In genomic region chr5:122653446-122654267, GRCm38 (mm10) we compare ENCODE assay signal across 8 mouse cellular contexts. TPM values are rescaled to one million over a fixed set of nuclear protein-coding genes. Genes with fewer than 3 reads are reported as not detected.
DNase-seq lines count a peak whose midpoint lies in the region; ATAC-seq and TF ChIP-seq lines count a peak whose summit lies in the region.

No protein-coding gene starts in this region.

- no peaks in the 10 kb centered on the region for H3K27me3 ChIP-seq in heart, embryonic 12.5 days (replicated peaks)
- H3K27me3 ChIP-seq in spleen, adult 2 months (ENCODE audit: control insufficient read depth, insufficient read depth, low read length) = no peaks in the 10 kb centered on the region
- H3K27me3 ChIP-seq in limb, embryonic 10.5 days (ENCODE audit: low read depth, poor library complexity, severe bottlenecking) = no peaks in the 10 kb centered on the region

- H3K36me3 ChIP-seq in heart, embryonic 12.5 days = no peaks in the 10 kb centered on the region
- no peaks in the 10 kb centered on the region for H3K36me3 ChIP-seq in spleen, adult 2 months (ENCODE audit: control insufficient read depth, insufficient read depth, low read length)
- no peaks in the 10 kb centered on the region for H3K36me3 ChIP-seq in limb, embryonic 10.5 days

- no peak for DNase-seq in heart, postnatal 14 days
- DNase-seq in spleen, adult 2 months (ENCODE audit: low read depth in 1 of 2, low spot score in 2 of 2) = peak; percentile 7 to 54
- DNase-seq in spleen, adult 12 weeks (ENCODE audit: low spot score) = no peak
- peak; percentile 54 for DNase-seq in fibroblast of lung, adult 2 months (ENCODE audit: low read depth)
- DNase-seq in limb, embryonic 10.5 days (ENCODE audit: low spot score) = no peak
- DNase-seq in gastrocnemius, postnatal 4 days (ENCODE audit: low spot score in 2 of 2) = no peak

- no peak; the same call in 1 of the 2 replicates for ATAC-seq in heart, embryonic 12.5 days (ENCODE audit: insufficient number of reproducible peaks, low FRiP score)

- H3K4me3 ChIP-seq in heart, embryonic 12.5 days = no peak overlapping the region
- H3K4me3 ChIP-seq in spleen, adult 2 months (ENCODE audit: extremely low read depth, insufficient read depth, insufficient read length) = peak overlapping the region; percentile 37; the same call in 1 of the 2 replicates
- no peak overlapping the region for H3K4me3 ChIP-seq in limb, embryonic 10.5 days
- no peak overlapping the region for H3K4me3 ChIP-seq in olfactory bulb, adult 2 months (ENCODE audit: insufficient read depth, low read depth, low read length)

- 60% methylated on average over 15 of the region's 15 CpGs for WGBS in heart, embryonic 12.5 days
- 22% methylated on average over 15 of the region's 15 CpGs for WGBS in spleen, adult 2 months
- WGBS in limb, embryonic 10.5 days = 59% methylated on average over 15 of the region's 15 CpGs
- WGBS in olfactory bulb, adult 2 months = 37% methylated on average over 15 of the region's 15 CpGs

- TF ChIP-seq CTCF in spleen, adult 2 months (IDR thresholded peaks at IDR 0.05; ENCODE audit: extremely low read depth, insufficient read depth, insufficient read length, insufficient replicate concordance) = no peak
- TF ChIP-seq CTCF in olfactory bulb, adult 2 months (IDR thresholded peaks at IDR 0.05; ENCODE audit: insufficient read depth, low read depth, low read length) = no peak

- TF ChIP-seq POLR2A in spleen, adult 2 months (IDR thresholded peaks at IDR 0.05; ENCODE audit: low read depth, low read length) = no peak
- no peak for TF ChIP-seq POLR2A in olfactory bulb, adult 2 months (IDR thresholded peaks at IDR 0.05; ENCODE audit: insufficient read depth, low read depth, low read length)

- no peak overlapping the region for H3K9ac ChIP-seq in heart, embryonic 12.5 days

- peak overlapping the region; percentile 44; the same call in 1 of the 2 replicates for H3K4me2 ChIP-seq in heart, embryonic 12.5 days

- H3K4me1 ChIP-seq in heart, embryonic 12.5 days (replicated peaks) = peaks cover 27% of the 10 kb centered on the region
- H3K4me1 ChIP-seq in spleen, adult 2 months (ENCODE audit: control insufficient read depth, insufficient read depth, insufficient read length) = peaks cover 22% of the 10 kb centered on the region; the same call in 1 of the 2 replicates
- H3K4me1 ChIP-seq in limb, embryonic 10.5 days = peaks cover 15% of the 10 kb centered on the region
- peaks cover 32% of the 10 kb centered on the region for H3K4me1 ChIP-seq in olfactory bulb, adult 2 months (ENCODE audit: control insufficient read depth, insufficient read depth, low read length)

- no peaks in the 10 kb centered on the region for H3K9me3 ChIP-seq in heart, embryonic 12.5 days (replicated peaks)
- no peaks in the 10 kb centered on the region for H3K9me3 ChIP-seq in limb, embryonic 10.5 days (replicated peaks)

- peak overlapping the region; percentile 17; the same call in 1 of the 2 replicates for H3K27ac ChIP-seq in heart, embryonic 12.5 days (ENCODE audit: poor library complexity, severe bottlenecking)
- peak overlapping the region; percentile 54 for H3K27ac ChIP-seq in spleen, adult 2 months (ENCODE audit: insufficient read depth, low read length)
- H3K27ac ChIP-seq in limb, embryonic 10.5 days = peak overlapping the region; percentile 73
- peak overlapping the region; percentile 5 for H3K27ac ChIP-seq in olfactory bulb, adult 2 months (ENCODE audit: insufficient read depth, low read depth, low read length)

- intact Hi-C loops in heart, postnatal 14 days (cut with DNase I) = no loop called here

RNA-seq across cellular contexts. Expression of gene P2rx7, which starts 9.9 kb away (rescaled TPM):
- 0.76 and 0.91 TPM in 2 replicates for polyA plus RNA-seq in heart, embryonic 12.5 days (2016; fragmentation: Nextera tagmentation; extraction: Ambion mirVana)
- 1 to 10 TPM; 4.0 to 4.3 TPM for total RNA-seq in heart, postnatal 14 days (2021)
- 27.7 and 34.5 TPM in 2 replicates for polyA plus RNA-seq in spleen, adult 2 months (2012; rRNA removed)
- polyA plus RNA-seq in limb, embryonic 10.5 days (2016; fragmentation: Nextera tagmentation; extraction: Ambion mirVana) = 0.08 TPM in 1 of 2 replicates, not detected in the other
- polyA plus RNA-seq in olfactory bulb, adult 2 months (2012; ENCODE audit: insufficient read depth, insufficient read length, low replicate concordance, missing spikeins) = not detected in 2 replicates
- total RNA-seq in gastrocnemius, postnatal 4 days (2021) = 1 to 10 TPM; 5.1 to 6.0 TPM

RNA-seq across cellular contexts. Expression of gene Ift81, which starts 39.3 kb away (rescaled TPM):
- 25.2 and 30.0 TPM in 2 replicates for polyA plus RNA-seq in heart, embryonic 12.5 days (2016; fragmentation: Nextera tagmentation; extraction: Ambion mirVana)
- 10 to 100 TPM; 49.4 to 58.5 TPM for total RNA-seq in heart, postnatal 14 days (2021)
- polyA plus RNA-seq in spleen, adult 2 months (2012; rRNA removed) = 0.22 and 0.34 TPM in 2 replicates
- 35.3 and 42.2 TPM in 2 replicates for polyA plus RNA-seq in limb, embryonic 10.5 days (2016; fragmentation: Nextera tagmentation; extraction: Ambion mirVana)
- polyA plus RNA-seq in olfactory bulb, adult 2 months (2012; ENCODE audit: insufficient read depth, insufficient read length, low replicate concordance, missing spikeins) = not detected in 2 replicates
- total RNA-seq in gastrocnemius, postnatal 4 days (2021) = 10 to 100 TPM; 14.9 to 27.0 TPM

RNA-seq across cellular contexts. Expression of gene P2rx4, which starts 53.7 kb away (rescaled TPM):
- 15.6 and 17.5 TPM in 2 replicates for polyA plus RNA-seq in heart, embryonic 12.5 days (2016; fragmentation: Nextera tagmentation; extraction: Ambion mirVana)
- total RNA-seq in heart, postnatal 14 days (2021) = 10 to 100 TPM; 13.5 to 14.1 TPM
- 58.3 and 59.2 TPM in 2 replicates for polyA plus RNA-seq in spleen, adult 2 months (2012; rRNA removed)
- 3.5 and 4.1 TPM in 2 replicates for polyA plus RNA-seq in limb, embryonic 10.5 days (2016; fragmentation: Nextera tagmentation; extraction: Ambion mirVana)
- not detected in 2 replicates for polyA plus RNA-seq in olfactory bulb, adult 2 months (2012; ENCODE audit: insufficient read depth, insufficient read length, low replicate concordance, missing spikeins)
- total RNA-seq in gastrocnemius, postnatal 4 days (2021) = 10 to 100 TPM; 13.4 to 15.4 TPM

Comparison
In these comparisons a context has a peak if more than half of its experiments do, and no peak if none do; other contexts are left out.
1. DNase-seq: peak in spleen, adult 2 months (2 of 2) and fibroblast of lung, adult 2 months (single experiment); none in heart, postnatal 14 days (0 of 2), spleen, adult 12 weeks (single experiment), limb, embryonic 10.5 days (single experiment) and gastrocnemius, postnatal 4 days (0 of 2).
2. H3K27ac ChIP-seq: peak in every context shown above with its lines; median percentile 73 in limb, embryonic 10.5 days; 54 in spleen, adult 2 months; 17 in heart, embryonic 12.5 days; 5 in olfactory bulb, adult 2 months.
3. RNA of gene P2rx7, which starts 9.9 kb away (polyA plus RNA-seq): 27.7 to 34.5 TPM in spleen, adult 2 months; 0.76 to 0.91 TPM in heart, embryonic 12.5 days, 0.08 TPM in limb, embryonic 10.5 days and not detected in olfactory bulb, adult 2 months; every median in the first group is over 10 times any median in the second.